Mouse (Mus musculus): Measurements from ENCODE around the gene Tead1. TPM values are rescaled to one million over a fixed set of nuclear protein-coding genes. Genes with fewer than 3 reads are reported as not detected.

The Tead1 gene
- total and polyA plus RNA-seq, 2 experiments from 2014 or later = 20.8 to 63.9 TPM

DNA sequence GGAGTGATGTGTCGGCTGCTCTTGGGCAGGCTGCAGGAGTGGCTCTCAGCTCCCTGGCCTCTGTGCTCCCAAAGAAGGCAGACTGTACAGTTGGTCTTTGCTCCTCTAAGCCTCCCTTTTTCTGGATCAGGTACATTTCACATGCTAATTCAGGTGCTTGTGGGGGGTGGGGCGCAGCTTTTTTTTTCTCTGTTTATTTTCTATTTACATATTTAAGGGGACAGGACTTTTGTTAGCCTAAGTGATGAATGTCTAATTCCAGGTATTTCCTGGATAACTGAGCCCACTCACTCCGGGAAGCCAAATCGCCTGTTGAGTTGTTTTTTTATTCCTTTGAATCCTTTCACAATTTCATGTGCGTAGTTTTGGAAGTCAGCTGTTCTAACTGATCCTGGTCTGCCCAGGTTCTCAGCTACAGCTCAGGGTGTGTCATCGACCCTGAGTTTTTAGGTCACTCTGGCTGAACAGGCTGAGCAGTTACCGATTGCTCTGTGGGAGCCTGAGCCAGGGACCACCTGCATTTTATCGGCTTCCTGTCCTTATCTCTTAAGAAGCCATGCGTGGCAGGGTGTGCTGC lies 9.4 kb downstream of the Tead1 start:
- WGBS = 39% methylated on average over 9 of the region's 9 CpGs
- ATAC-seq (ENCODE audit: insufficient read depth, low read depth) (no peak), DNase-seq (ENCODE audit: low spot score) (no peak)
- H3K4me1 ChIP-seq (ENCODE audit: control insufficient read depth, insufficient read depth) = peaks cover 84% of the 10 kb centered on the region
- H3K4me2 ChIP-seq (ENCODE audit: low read depth, low read length) = no peak overlapping the region
- H3K27me3 ChIP-seq (ENCODE audit: control insufficient read depth, insufficient read depth, low read length) = no peaks in the 10 kb centered on the region
- H3K27ac ChIP-seq (ENCODE audit: low read depth) = peak overlapping the region; percentile 30; the same call in 1 of the 2 replicates
- no peak for TF ChIP-seq EP300 (IDR thresholded peaks at IDR 0.05; ENCODE audit: low read depth)
- no peak for TF ChIP-seq CTCF (IDR thresholded peaks at IDR 0.05; ENCODE audit: low read depth)
- no peaks in the 10 kb centered on the region for H3K36me3 ChIP-seq (replicated peaks; ENCODE audit: control insufficient read depth, insufficient read depth, low read length)
- H3K9me3 ChIP-seq (replicated peaks; ENCODE audit: control insufficient read depth, low read length) = no peaks in the 10 kb centered on the region
- no peak overlapping the region for H3K4me3 ChIP-seq (ENCODE audit: low read depth, low read length)
- H3K9ac ChIP-seq (replicated peaks; ENCODE audit: low read depth, low read length) = no peak overlapping the region; the same call in 1 of the 2 replicates

DNA sequence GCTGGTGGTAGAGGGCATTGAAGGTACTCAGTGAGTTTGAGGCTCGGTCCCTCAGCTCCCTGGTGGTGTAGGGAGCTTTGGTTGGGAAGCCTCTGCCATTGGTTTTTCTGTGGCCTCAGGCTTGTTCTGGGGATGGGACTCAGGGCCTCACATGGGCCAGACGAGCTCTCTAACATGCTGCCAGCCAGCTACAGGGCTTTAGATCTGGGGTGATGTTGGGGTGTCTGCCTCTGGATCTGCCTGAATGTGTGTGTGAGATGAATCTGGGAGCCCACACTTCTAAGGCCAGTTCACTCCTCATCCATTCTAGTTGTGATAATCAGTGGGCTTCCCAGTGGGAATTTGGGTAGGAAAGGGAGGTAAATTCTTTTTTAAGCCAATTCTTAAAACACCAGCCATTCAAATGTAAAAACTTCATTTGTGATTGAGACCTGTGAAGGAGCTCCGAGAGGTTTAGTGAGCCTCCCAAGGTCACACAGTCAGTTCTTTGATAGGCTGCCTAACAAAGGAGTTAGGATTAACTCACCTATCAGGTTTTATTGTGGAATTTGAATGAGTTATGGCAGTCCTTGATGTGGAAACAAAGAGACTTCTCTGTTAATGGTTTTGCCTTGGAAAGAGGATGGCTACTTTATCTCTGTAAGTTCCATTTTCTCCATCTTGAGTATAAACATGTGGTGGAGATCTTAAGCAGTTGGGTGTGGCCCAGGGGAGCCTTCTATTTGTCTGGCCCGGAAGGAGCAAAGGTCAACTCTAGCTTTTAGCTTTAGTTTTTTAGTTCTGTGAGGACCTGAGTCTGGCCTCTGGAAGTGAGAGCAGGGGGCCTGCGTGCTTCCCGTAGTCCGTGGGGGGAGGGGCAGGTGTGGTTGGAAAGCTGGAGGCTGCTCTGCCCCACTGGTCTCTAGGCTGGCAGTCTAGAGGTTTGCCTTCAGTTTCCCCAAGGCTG lies 12.0 kb downstream of the Tead1 start:
- H3K27me3 ChIP-seq (ENCODE audit: control insufficient read depth, insufficient read depth, low read length) = no peaks in the 10 kb centered on the region
- H3K4me3 ChIP-seq (ENCODE audit: low read depth, low read length) = no peak overlapping the region
- no peak for DNase-seq (ENCODE audit: low spot score)
- H3K9me3 ChIP-seq (replicated peaks; ENCODE audit: control insufficient read depth, low read length) = no peaks in the 10 kb centered on the region
- no peak; the same call in 1 of the 2 replicates for ATAC-seq (ENCODE audit: insufficient read depth, low read depth)
- H3K4me2 ChIP-seq (ENCODE audit: low read depth, low read length) = no peak overlapping the region
- H3K9ac ChIP-seq (replicated peaks; ENCODE audit: low read depth, low read length) = no peak overlapping the region
- TF ChIP-seq EP300 (IDR thresholded peaks at IDR 0.05; ENCODE audit: low read depth) (no peak), CTCF (IDR thresholded peaks at IDR 0.05; ENCODE audit: low read depth) (no peak)
- 39% methylated on average over 7 of the region's 7 CpGs for WGBS
- no peaks in the 10 kb centered on the region for H3K36me3 ChIP-seq (replicated peaks; ENCODE audit: control insufficient read depth, insufficient read depth, low read length)
- peaks cover 78% of the 10 kb centered on the region for H3K4me1 ChIP-seq (ENCODE audit: control insufficient read depth, insufficient read depth)
- no peak overlapping the region for H3K27ac ChIP-seq (ENCODE audit: low read depth)

DNA sequence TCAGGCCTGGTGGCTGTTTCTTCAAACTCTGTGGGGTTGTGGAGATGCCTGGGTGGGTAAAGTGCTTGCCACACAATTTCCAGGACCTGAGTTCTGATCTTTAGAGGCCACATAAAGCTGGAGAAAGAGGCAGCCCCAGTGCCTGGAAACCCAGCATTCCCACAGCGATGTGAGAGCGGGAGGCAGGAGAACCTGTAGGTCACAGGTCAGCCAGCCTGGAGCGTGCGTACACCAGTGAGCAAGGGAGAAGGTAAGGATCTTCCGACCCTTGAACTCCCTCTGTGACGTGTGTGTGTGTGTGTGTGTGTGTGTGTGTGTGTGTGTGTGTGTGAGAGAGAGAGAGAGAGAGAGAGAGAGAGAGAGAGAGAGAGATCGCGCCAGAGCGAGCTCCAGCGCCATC lies 14.4 kb downstream of the Tead1 start:
- H3K9ac ChIP-seq (replicated peaks; ENCODE audit: low read depth, low read length) = no peak overlapping the region
- no peak overlapping the region for H3K4me3 ChIP-seq (ENCODE audit: low read depth, low read length)
- no peak overlapping the region for H3K27ac ChIP-seq (ENCODE audit: low read depth)
- 82% methylated on average over 10 of the region's 10 CpGs for WGBS
- H3K4me2 ChIP-seq (ENCODE audit: low read depth, low read length) = no peak overlapping the region
- ATAC-seq (ENCODE audit: insufficient read depth, low read depth) (no peak), DNase-seq (ENCODE audit: low spot score) (no peak)
- TF ChIP-seq CTCF (IDR thresholded peaks at IDR 0.05; ENCODE audit: low read depth) = no peak
- TF ChIP-seq EP300 (IDR thresholded peaks at IDR 0.05; ENCODE audit: low read depth) = no peak
- no peaks in the 10 kb centered on the region for H3K36me3 ChIP-seq (replicated peaks; ENCODE audit: control insufficient read depth, insufficient read depth, low read length)
- no peaks in the 10 kb centered on the region for H3K27me3 ChIP-seq (ENCODE audit: control insufficient read depth, insufficient read depth, low read length)
- H3K4me1 ChIP-seq (ENCODE audit: control insufficient read depth, insufficient read depth) = peaks cover 78% of the 10 kb centered on the region
- H3K9me3 ChIP-seq (replicated peaks; ENCODE audit: control insufficient read depth, low read length) = no peaks in the 10 kb centered on the region

DNA sequence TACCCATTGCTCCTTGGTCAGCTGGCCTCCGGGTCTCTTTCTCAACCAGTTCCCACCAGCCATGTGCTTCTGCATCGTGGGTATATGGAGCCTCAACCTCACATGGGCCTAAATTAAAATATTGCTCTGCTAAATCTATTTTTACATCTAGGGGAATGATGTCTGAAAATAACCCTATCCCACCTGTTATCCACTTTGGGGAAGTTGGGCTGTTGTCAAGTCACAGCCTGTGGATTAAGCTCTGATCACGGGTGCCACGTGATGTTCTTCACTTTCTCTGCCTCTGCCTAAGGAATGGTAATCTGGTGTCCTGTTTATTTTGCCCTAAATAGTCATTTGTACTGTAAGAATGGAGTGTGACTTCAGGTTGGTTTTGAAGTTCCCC lies 17.7 kb downstream of the Tead1 start:
- H3K9me3 ChIP-seq (replicated peaks; ENCODE audit: control insufficient read depth, low read length) = no peaks in the 10 kb centered on the region
- peak overlapping the region; percentile 91 for H3K27ac ChIP-seq (ENCODE audit: low read depth)
- ATAC-seq (ENCODE audit: insufficient read depth, low read depth) (0 out of 2 replicates have a peak, but pooled peaks have one; percentile 5), DNase-seq (ENCODE audit: low spot score) (no peak)
- no peaks in the 10 kb centered on the region for H3K36me3 ChIP-seq (replicated peaks; ENCODE audit: control insufficient read depth, insufficient read depth, low read length)
- H3K4me3 ChIP-seq (ENCODE audit: low read depth, low read length) = no peak overlapping the region
- H3K27me3 ChIP-seq (ENCODE audit: control insufficient read depth, insufficient read depth, low read length) = no peaks in the 10 kb centered on the region
- no peak overlapping the region for H3K9ac ChIP-seq (replicated peaks; ENCODE audit: low read depth, low read length)
- no peak for TF ChIP-seq CTCF (IDR thresholded peaks at IDR 0.05; ENCODE audit: low read depth)
- TF ChIP-seq EP300 (IDR thresholded peaks at IDR 0.05; ENCODE audit: low read depth) = no peak
- peak overlapping the region; percentile 46 for H3K4me2 ChIP-seq (ENCODE audit: low read depth, low read length)
- WGBS = 13% methylated on average over 4 of the region's 4 CpGs
- H3K4me1 ChIP-seq (ENCODE audit: control insufficient read depth, insufficient read depth) = peaks cover 63% of the 10 kb centered on the region

DNA sequence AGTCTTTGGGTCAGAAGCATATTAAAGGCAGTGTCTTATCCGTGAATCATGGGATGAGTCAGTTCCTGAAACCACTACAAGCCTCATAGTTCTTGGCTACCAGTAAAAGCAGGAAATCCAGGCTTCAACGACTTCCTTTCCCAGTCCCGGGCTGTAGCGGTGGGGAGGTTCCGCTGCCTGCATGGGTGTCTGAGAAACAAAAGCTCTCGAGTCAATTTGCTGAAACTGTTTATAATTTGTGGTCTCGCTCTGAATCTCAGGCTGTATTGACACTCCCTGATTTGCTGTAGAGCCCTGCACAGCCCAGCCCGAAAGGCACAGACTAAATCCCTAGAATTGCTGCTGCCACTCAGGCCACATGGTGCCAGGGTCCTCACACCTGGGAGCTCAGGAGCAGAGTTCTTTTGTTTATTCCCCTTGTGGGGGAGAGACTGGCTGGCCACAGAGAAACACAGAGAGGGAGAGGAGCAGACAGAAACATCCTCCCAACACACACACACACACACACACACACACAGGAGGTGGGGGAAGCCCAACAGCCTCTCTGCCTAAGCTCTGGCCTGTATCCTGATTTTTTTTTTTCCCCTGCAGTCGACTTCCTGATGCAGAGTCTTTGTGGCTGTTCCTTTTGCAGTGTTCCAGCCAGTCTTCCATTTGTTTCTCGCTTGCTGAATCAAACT lies 18.2 kb downstream of the Tead1 start:
- H3K4me2 ChIP-seq (ENCODE audit: low read depth, low read length) = peak overlapping the region; percentile 46
- H3K4me1 ChIP-seq (ENCODE audit: control insufficient read depth, insufficient read depth) = peaks cover 58% of the 10 kb centered on the region
- WGBS = 21% methylated on average over 10 of the region's 10 CpGs
- DNase-seq (ENCODE audit: low spot score) (peak; percentile 84), ATAC-seq (ENCODE audit: insufficient read depth, low read depth) (peak; percentile 75)
- H3K9ac ChIP-seq (replicated peaks; ENCODE audit: low read depth, low read length) = 0 out of 2 replicates have a peak overlapping the region, but pooled peaks have one; percentile 28
- H3K27ac ChIP-seq (ENCODE audit: low read depth) = peak overlapping the region; percentile 91
- TF ChIP-seq CTCF (IDR thresholded peaks at IDR 0.05; ENCODE audit: low read depth) = no peak
- no peak for TF ChIP-seq EP300 (IDR thresholded peaks at IDR 0.05; ENCODE audit: low read depth)
- H3K36me3 ChIP-seq (replicated peaks; ENCODE audit: control insufficient read depth, insufficient read depth, low read length) = no peaks in the 10 kb centered on the region
- no peak overlapping the region for H3K4me3 ChIP-seq (ENCODE audit: low read depth, low read length)
- H3K9me3 ChIP-seq (replicated peaks; ENCODE audit: control insufficient read depth, low read length) = no peaks in the 10 kb centered on the region
- H3K27me3 ChIP-seq (ENCODE audit: control insufficient read depth, insufficient read depth, low read length) = no peaks in the 10 kb centered on the region
